Mouse (Mus musculus): ENCODE data around the gene Hnrnph2.

GRCm38 (mm10) chrX:134609472-134609871, 8.5 kb downstream of the Hnrnph2 start:
- TF ChIP-seq CTCF (IDR thresholded peaks at IDR 0.05; ENCODE audit: low read depth) (peak; percentile 34), EP300 (IDR thresholded peaks at IDR 0.05; ENCODE audit: low read depth) (no peak)

Measured in heart, postnatal 0 days (tissue).